Mouse (Mus musculus) midbrain, embryonic 13.5 days (tissue): ENCODE measurements around the gene Spata2. TPM values are rescaled to one million over a fixed set of nuclear protein-coding genes. Genes with fewer than 3 reads are reported as not detected.

Experiments used
- ATAC-seq: fragments of 200-750 bp; cut with Nextera tagmentation; 2 replicates; pipeline ENCODE4 v1.8.0; 2017; ENCODE audit warnings: mild to moderate bottlenecking, moderate TSS enrichment, moderate library complexity
- H3K27ac ChIP-seq: fragments of 300-500 bp; sonication (generic); 2 replicates; pipeline ENCODE4 v1.5.1; 2015; ENCODE audit warnings: inconsistent platforms, mild to moderate bottlenecking, moderate library complexity
- H3K27me3 ChIP-seq: fragments of 300-500 bp; sonication (generic); 2 replicates; pipeline ENCODE4 v1.6.1; 2015; ENCODE audit warnings: mild to moderate bottlenecking, inconsistent platforms
- H3K36me3 ChIP-seq: fragments of 300-500 bp; sonication (generic); 2 replicates; pipeline ENCODE4 v1.6.1; 2015; ENCODE audit warnings: mild to moderate bottlenecking, inconsistent platforms
- H3K4me1 ChIP-seq: fragments of 300-500 bp; sonication (generic); replicated peaks from 2 replicates; pipeline ENCODE4 v1.6.1; 2015; ENCODE audit warnings: inconsistent platforms
- H3K4me2 ChIP-seq: fragments of 300-500 bp; sonication (generic); replicated peaks from 2 replicates; pipeline ENCODE4 v1.6.1; 2015; ENCODE audit warnings: moderate library complexity, mild to moderate bottlenecking, inconsistent platforms
- H3K4me3 ChIP-seq: fragments of 300-500 bp; sonication (generic); replicated peaks from 2 replicates; pipeline ENCODE4 v1.5.1; 2015; ENCODE audit warnings: mild to moderate bottlenecking, inconsistent platforms
- H3K9ac ChIP-seq: fragments of 300-500 bp; sonication (generic); replicated peaks from 2 replicates; pipeline ENCODE4 v1.6.1; 2015; ENCODE audit warnings: mild to moderate bottlenecking, inconsistent platforms
- H3K9me3 ChIP-seq: fragments of 300-500 bp; sonication (generic); 2 replicates; pipeline ENCODE4 v1.6.1; 2016; ENCODE audit warnings: mild to moderate bottlenecking, inconsistent platforms
- WGBS: fragments of 180-500 bp; shearing (Covaris S2); methylation state at CpG from one replicate; pipeline ENCODE4 v1.1.7; 2015; 5-methylcytosine and 5-hydroxymethylcytosine counted together
- polyA plus RNA-seq: library from polyadenylated mRNA; unstranded; fragments of >200 nt; fragmentation: Nextera tagmentation; extraction: Ambion mirVana; gene quantifications from 2 replicates; pipeline ENCODE4 v1.2.1, GENCODE M21; 2015

Gene Spata2
- polyA plus RNA-seq, 1 experiment from 2014 or later = 30.2 TPM

DNA sequence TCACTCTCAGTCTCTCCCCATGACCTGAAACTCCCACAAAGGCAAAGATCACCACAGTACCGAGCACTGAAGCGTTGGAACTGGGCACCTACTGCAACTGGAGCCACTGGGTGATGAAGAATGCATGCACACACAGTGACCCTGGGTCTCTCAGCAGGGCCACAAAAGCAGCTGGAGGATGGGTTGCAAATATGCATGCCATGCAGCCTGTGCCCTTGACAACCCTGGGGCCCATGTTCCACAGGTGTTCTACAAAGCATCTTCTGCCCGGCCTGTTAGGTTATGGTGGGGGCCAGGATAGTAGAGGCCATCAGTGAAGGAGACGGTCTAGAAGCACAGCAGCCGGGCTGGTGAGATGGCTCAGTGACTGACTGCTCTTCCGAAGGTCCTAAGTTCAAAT is 5.1 kb downstream of the Spata2 start:
- Histone ChIP-seq H3K9me3 (no peaks in the 10 kb centered on the region), H3K9ac (no peak overlapping the region), H3K27ac (no peak overlapping the region), H3K4me1 (peaks cover 17% of the 10 kb centered on the region), H3K4me3 (no peak overlapping the region), H3K36me3 (peaks cover 43% of the 10 kb centered on the region), H3K27me3 (no peaks in the 10 kb centered on the region), H3K4me2 (no peak overlapping the region)
- WGBS = 88% methylated on average over 6 of the region's 6 CpGs
- no peak for ATAC-seq

- 85% methylated on average over 4 of the region's 4 CpGs for WGBS
- no peaks in the 10 kb centered on the region for H3K27me3 ChIP-seq
Measured at GRCm38 (mm10) chr2:167486573-167486972, 6.1 kb downstream of the Spata2 start.

DNA sequence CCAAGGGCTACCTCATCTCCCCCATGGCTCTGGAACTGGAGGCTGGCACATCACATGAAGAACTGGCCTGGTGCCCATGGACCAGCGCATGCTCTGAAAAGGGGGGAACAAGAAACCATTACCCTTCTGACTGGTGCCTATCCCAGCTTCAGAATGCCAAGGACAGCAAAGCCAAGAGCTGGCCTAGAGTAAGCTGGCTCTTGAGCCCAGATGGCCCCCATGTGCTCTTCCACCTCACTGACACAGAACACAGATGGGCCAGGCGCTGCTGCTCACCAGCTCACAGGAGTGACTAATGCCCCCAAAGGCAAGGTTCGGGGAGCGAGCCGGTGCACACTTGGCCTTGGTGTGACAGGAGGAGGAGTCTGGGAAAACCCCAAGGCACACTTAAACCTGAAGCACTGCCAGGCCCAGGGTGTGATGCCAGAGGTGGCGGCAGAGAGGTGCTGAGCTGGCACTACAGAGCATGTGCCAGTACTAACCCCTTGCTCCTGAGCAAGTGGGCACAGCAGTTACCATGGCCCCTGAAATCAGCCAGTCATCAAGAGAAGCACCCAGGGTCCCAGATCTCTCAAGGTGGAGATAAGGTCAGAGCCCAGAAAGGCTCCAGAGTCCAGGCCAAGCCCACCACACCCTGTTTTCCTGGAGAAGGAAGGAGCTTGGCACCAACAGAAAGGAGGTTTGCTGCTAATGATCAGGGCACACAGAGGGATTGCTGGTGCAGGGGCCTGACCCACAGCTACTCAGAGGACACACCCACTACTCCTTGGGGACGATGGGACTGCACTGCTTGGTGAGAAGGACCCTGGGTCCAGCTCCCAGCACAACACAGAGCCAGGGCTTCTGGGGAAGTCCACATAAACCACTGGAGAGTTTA is 6.9 kb downstream of the Spata2 start:
- peaks cover 53% of the 10 kb centered on the region for H3K36me3 ChIP-seq
- no peaks in the 10 kb centered on the region for H3K9me3 ChIP-seq
- H3K4me2 ChIP-seq = no peak overlapping the region
- H3K9ac ChIP-seq = no peak overlapping the region
- no peaks in the 10 kb centered on the region for H3K27me3 ChIP-seq
- H3K4me1 ChIP-seq = peaks cover 2% of the 10 kb centered on the region
- H3K27ac ChIP-seq = no peak overlapping the region
- WGBS = 89% methylated on average over 7 of the region's 7 CpGs
- ATAC-seq = 0 out of 2 replicates have a peak, but pooled peaks have one; percentile 45
- no peak overlapping the region for H3K4me3 ChIP-seq

More at GRCm38 (mm10) chr2:167486573-167486972, 6.1 kb downstream of the Spata2 start:
- H3K4me1 ChIP-seq = peaks cover 11% of the 10 kb centered on the region
- H3K4me3 ChIP-seq = no peak overlapping the region
- H3K4me2 ChIP-seq = no peak overlapping the region
- no peak overlapping the region for H3K27ac ChIP-seq
- ATAC-seq = no peak
- no peaks in the 10 kb centered on the region for H3K9me3 ChIP-seq
- H3K36me3 ChIP-seq = peaks cover 50% of the 10 kb centered on the region
- H3K9ac ChIP-seq = no peak overlapping the region

DNA sequence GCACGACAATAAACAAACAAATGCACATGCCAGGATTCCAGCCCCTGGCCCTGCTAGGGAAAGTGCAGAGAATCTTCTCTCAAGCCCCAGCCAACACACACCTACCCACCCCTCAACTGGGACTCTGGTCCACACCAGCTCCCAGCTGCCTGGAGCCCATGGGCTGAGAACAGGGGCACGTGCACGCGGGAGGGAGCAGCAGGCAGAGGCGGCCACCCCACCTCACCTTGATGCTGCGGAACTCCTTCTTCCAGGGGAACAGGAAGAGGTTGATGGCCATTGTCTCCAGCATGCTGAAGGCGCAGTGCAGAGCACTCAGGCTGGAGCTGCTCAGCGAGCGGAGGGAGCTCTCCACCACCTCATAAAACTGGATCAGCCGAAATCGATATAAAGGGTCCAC is 7.8 kb downstream of the Spata2 start:
- Histone ChIP-seq H3K9ac (no peak overlapping the region), H3K4me3 (no peak overlapping the region), H3K4me1 (no peaks in the 10 kb centered on the region), H3K27me3 (no peaks in the 10 kb centered on the region), H3K9me3 (no peaks in the 10 kb centered on the region), H3K27ac (no peak overlapping the region), H3K36me3 (peaks cover 57% of the 10 kb centered on the region), H3K4me2 (no peak overlapping the region)
- WGBS = 95% methylated on average over 11 of the region's 11 CpGs
- ATAC-seq = no peak

GRCm38 (mm10) chr2:167483827-167484410 is 8.8 kb downstream of the Spata2 start:
- no peak overlapping the region for H3K27ac ChIP-seq
- H3K27me3 ChIP-seq = no peaks in the 10 kb centered on the region
- no peak overlapping the region for H3K9ac ChIP-seq
- no peak overlapping the region for H3K4me2 ChIP-seq
- 95% methylated on average over 24 of the region's 24 CpGs for WGBS
- no peak overlapping the region for H3K4me3 ChIP-seq
- no peaks in the 10 kb centered on the region for H3K4me1 ChIP-seq
- peaks cover 57% of the 10 kb centered on the region for H3K36me3 ChIP-seq
- ATAC-seq = no peak
- no peaks in the 10 kb centered on the region for H3K9me3 ChIP-seq

GRCm38 (mm10) chr2:167483081-167483826 is 9.4 kb downstream of the Spata2 start:
- WGBS = 94% methylated on average over 27 of the region's 27 CpGs
- Histone ChIP-seq H3K27ac (no peak overlapping the region), H3K4me1 (no peaks in the 10 kb centered on the region), H3K4me2 (no peak overlapping the region), H3K9me3 (no peaks in the 10 kb centered on the region), H3K27me3 (no peaks in the 10 kb centered on the region), H3K36me3 (peaks cover 57% of the 10 kb centered on the region), H3K9ac (no peak overlapping the region), H3K4me3 (no peak overlapping the region)
- no peak for ATAC-seq

DNA sequence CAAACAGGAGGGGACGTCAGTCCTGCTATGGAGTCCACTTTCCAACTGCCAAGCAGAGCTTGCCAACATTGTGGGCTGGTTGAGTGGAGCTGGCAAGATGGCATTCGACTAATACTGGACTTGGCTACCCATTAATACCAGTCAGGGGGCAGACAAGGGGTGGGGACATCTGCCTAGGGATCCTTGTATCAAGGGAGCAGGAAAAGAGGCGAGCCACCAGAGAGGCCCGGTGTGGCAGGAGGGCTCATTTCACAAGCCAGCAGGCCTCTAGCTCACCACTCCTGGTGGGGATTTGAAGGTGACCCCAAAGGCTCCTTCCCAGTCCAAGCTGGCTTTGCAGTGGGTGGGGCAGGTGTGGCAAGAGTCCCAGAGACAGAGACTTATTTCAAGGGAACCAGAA is 10.0 kb downstream of the Spata2 start:
- Histone ChIP-seq H3K4me1 (no peaks in the 10 kb centered on the region), H3K4me3 (no peak overlapping the region), H3K27ac (no peak overlapping the region), H3K4me2 (no peak overlapping the region), H3K27me3 (no peaks in the 10 kb centered on the region), H3K9ac (no peak overlapping the region), H3K9me3 (no peaks in the 10 kb centered on the region), H3K36me3 (peaks cover 57% of the 10 kb centered on the region)
- no peak for ATAC-seq
- 92% methylated on average over 4 of the region's 4 CpGs for WGBS

GRCm38 (mm10) chr2:167479501-167479900 is 13.2 kb downstream of the Spata2 start:
- Histone ChIP-seq H3K27ac (no peak overlapping the region), H3K4me1 (peaks cover 21% of the 10 kb centered on the region), H3K36me3 (peaks cover 41% of the 10 kb centered on the region), H3K4me2 (no peak overlapping the region), H3K27me3 (no peaks in the 10 kb centered on the region), H3K9ac (0 out of 2 replicates have a peak overlapping the region, but pooled peaks have one; percentile 3), H3K9me3 (no peaks in the 10 kb centered on the region), H3K4me3 (no peak overlapping the region)
- WGBS = 97% methylated on average over 1 of the region's 1 CpGs
- ATAC-seq = no peak

DNA sequence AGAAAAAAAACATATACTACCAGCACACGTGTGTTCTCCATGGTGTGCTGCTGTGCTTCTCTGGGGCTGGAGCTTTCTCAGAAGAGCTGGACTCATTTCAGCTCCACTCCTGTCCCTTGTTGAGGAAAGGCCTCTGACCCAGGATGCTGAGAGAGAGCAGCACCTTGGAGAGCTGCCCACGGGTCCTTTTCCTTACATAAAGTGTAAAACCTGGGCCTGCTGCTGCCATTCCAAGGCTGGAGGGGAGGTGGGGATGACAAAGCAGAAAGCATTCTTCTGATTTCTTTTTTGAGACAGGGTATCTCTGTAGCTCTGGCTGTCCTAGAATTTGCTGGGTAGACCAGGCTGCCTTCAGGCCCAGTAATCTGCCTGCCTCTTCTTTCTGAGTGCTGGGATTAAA is 14.6 kb downstream of the Spata2 start:
- H3K36me3 ChIP-seq = peaks cover 41% of the 10 kb centered on the region
- no peak overlapping the region for H3K9ac ChIP-seq
- no peak for ATAC-seq
- H3K4me3 ChIP-seq = no peak overlapping the region
- no peaks in the 10 kb centered on the region for H3K9me3 ChIP-seq
- H3K4me2 ChIP-seq = no peak overlapping the region
- no peaks in the 10 kb centered on the region for H3K27me3 ChIP-seq
- H3K27ac ChIP-seq = no peak overlapping the region
- H3K4me1 ChIP-seq = peaks cover 21% of the 10 kb centered on the region
- WGBS = 48% methylated on average over 2 of the region's 2 CpGs

GRCm38 (mm10) chr2:167476762-167477161 is 15.9 kb downstream of the Spata2 start:
- Histone ChIP-seq H3K4me1 (peaks cover 21% of the 10 kb centered on the region), H3K9me3 (no peaks in the 10 kb centered on the region), H3K4me2 (no peak overlapping the region), H3K27ac (peak overlapping the region; percentile 76), H3K27me3 (no peaks in the 10 kb centered on the region), H3K4me3 (no peak overlapping the region), H3K36me3 (peaks cover 42% of the 10 kb centered on the region), H3K9ac (0 out of 2 replicates have a peak overlapping the region, but pooled peaks have one; percentile 1)
- peak; percentile 15 for ATAC-seq
- WGBS = 67% methylated on average over 4 of the region's 4 CpGs

- Histone ChIP-seq H3K36me3 (peaks cover 47% of the 10 kb centered on the region), H3K9me3 (no peaks in the 10 kb centered on the region), H3K9ac (peak overlapping the region; percentile 1; the same call in 1 of the 2 replicates), H3K4me3 (no peak overlapping the region), H3K27ac (peak overlapping the region; percentile 76), H3K4me1 (peaks cover 21% of the 10 kb centered on the region), H3K4me2 (no peak overlapping the region), H3K27me3 (no peaks in the 10 kb centered on the region)
- peak; percentile 82 for ATAC-seq
- 24% methylated on average over 7 of the region's 7 CpGs for WGBS
Measured at GRCm38 (mm10) chr2:167476200-167476688, 16.4 kb downstream of the Spata2 start.

GRCm38 (mm10) chr2:167475596-167475995 is 17.1 kb downstream of the Spata2 start:
- peaks cover 50% of the 10 kb centered on the region for H3K36me3 ChIP-seq
- peaks cover 21% of the 10 kb centered on the region for H3K4me1 ChIP-seq
- no peak overlapping the region for H3K4me2 ChIP-seq
- peak overlapping the region; percentile 76 for H3K27ac ChIP-seq
- ATAC-seq = no peak
- H3K9me3 ChIP-seq = no peaks in the 10 kb centered on the region
- no peaks in the 10 kb centered on the region for H3K27me3 ChIP-seq
- H3K9ac ChIP-seq = peak overlapping the region; percentile 1; the same call in 1 of the 2 replicates
- H3K4me3 ChIP-seq = no peak overlapping the region
- 80% methylated on average over 5 of the region's 5 CpGs for WGBS
